Mouse (Mus musculus): Measurements from ENCODE around the gene Tmem63b. TPM values are rescaled to one million over a fixed set of nuclear protein-coding genes. Genes with fewer than 3 reads are reported as not detected.

The Tmem63b gene
- total RNA-seq, 2 experiments from 2014 or later: 219 to 224 TPM

DNA sequence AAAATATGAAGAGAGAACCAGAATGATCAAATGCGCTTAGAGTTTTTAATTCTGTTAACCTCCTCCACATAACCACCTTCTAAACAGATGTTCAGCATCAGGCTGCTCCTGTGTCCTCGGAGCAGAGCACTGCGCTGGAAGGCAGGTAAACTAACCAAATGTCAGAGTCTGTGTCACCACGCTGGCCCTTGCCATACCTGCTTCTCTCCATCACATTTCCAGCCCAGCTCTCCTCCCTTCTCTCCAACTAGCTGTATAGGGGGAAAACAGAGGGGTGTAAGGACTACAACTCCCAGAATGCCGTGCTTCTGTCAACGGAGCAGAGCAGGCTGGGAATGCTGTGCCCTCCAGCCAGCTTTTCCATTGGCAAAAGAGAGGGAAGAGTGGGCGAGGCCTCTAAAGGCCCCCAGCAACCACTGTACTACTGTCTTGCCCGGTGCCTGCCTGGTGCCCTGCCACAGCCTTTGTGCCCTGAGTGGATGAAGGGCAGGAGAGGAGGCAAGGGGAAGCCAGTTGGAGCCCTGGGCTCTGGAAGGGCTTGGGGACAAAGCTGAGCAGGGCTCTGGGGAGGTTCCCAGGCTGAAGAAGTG lies 6.2 kb downstream of the Tmem63b start:
- DNase-seq (ENCODE audit: low spot score in 2 of 2): peak; percentile 63 to 79

DNA sequence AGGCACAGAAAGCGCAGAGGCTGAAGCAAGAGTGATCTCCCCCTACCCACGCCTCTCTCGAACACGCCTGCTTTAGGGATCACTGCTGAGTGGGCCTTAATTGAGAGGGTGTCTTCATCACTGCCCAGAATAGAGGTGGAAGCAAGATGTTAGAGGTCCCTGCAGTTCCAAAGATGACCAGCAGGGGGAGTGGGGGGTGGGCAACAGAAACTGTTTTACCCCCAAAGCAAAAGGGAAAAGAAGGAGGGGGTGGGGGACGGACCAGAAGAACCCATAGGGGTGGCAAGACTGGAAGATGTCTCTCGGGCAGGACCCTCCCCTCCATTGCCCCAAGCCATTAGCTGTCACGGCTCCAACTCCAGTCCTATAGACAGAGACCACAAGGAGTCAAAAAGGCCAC lies 8.6 kb downstream of the Tmem63b start:
- peak; percentile 40 to 45 for DNase-seq (ENCODE audit: low spot score in 2 of 2)

DNA sequence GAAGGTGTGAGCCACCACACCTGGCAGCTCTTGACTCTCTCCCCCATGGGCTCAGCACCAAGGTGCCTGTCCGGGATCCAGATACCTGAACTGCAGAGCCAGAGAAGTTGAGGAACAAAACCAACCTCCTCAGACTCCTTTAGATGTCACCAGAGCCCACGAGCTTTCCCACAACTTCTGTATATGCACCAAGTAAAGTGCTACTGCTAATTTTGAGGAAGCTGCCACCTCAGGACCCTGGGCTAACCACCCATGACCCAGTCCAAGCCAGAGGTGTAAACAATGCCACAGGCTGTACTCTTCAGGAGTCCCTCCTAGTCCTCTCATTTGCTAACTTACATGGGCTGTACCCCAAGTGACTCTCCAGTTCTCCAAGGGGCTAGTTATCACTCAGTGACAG lies 14.1 kb downstream of the Tmem63b start:
- no peak for DNase-seq (ENCODE audit: low spot score in 2 of 2)

DNA sequence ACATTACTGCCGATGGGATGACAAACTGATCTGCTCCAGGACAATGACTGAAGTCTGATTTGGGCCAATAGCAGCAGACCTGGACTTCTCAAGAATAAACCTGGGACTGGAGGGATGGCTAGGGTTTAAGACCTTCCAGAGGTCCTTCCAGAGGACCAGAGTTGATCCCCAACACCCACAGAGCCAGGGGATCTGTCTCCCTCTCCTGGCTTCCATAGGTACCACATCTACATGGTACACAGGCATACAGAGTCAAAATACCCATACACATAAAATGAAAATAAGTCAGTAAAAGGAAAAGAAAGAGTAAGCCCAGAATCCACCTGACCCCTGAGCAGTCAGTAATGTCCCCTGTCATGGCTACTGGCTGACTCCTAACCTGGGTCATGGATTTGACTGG lies 14.9 kb downstream of the Tmem63b start:
- DNase-seq (ENCODE audit: low spot score in 2 of 2): no peak

DNA sequence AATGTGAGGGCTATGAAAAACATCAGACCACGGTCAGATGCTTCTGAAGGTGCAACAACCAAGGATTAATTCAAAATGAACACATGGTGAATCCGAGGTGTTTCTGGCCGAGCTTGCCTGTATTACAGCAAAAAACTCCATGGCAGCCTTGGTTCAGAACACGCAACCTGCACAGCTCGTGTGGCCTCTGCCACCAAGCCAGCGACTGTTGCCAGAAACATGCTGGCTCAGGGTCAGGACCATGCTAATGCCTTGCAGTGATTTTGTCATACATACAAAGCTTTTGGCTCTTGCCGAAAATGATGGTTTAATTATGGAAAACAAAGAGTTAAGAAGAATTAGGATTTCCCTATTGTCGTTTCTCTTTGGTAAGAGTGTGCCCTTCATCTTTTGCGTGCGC lies 18.7 kb downstream of the Tmem63b start:
- no peak for DNase-seq (ENCODE audit: low spot score in 2 of 2)

DNA sequence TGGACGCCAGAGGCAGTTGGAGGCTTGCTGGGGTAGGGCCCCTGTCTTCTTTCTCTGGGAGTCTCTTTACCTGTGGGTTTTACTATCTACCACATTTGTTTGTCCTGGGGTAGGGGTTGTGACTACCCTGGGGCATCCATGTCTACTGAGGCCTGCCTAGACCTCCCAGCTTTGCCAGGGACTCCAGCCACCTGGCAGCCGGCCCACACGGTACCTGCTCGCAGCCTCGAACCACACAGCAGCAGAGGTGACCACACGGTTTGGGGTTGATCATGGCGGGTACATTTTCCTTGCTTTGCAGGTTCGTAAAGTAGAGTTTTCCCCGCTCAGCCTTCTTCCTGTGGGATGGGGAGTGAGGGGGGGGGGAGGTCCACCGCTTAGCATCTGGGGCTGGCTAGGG lies 19.2 kb downstream of the Tmem63b start:
- no peak for DNase-seq (ENCODE audit: low spot score in 2 of 2)

DNA sequence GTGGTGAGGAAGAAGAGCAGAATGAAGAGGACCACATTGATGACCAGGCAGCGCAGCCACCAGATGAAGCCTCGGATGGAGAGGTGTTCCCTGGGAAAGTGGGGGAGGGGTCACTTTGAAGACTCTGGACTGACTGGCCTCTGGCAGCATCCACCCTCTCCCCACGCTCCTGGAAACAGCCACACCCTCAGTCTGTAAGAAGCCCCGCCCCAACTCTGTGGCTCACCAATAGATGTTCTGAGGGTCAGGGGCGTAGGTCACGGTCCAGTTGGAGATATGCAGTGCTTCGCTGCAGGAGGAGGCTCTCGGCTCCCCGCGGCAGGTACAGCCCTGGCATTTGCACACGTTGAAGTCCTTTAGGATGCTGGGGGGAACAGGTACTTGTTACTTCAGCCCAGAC lies 20.6 kb downstream of the Tmem63b start:
- no peak for DNase-seq (ENCODE audit: low spot score in 2 of 2)

DNA sequence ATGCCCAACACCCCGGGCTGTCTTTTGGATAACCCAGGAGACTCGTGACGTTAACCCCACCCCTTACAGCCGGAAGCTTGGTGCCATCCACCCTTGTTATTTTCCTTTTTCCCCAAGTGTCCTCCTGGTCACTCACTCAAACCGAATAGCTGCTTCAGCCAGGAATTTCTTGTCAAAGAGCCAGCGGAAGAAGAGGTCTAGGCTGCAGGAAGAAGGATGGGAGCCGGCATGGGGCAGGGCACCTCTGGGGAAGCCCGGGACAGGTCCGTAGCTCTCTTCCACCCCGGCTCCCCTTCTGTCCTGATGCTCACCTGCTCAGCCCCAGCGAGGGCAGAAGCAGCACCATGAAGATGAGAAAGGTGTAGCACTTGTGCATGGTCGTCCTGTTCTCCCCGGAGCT lies 22.1 kb downstream of the Tmem63b start:
- DNase-seq (ENCODE audit: low spot score in 2 of 2): no peak

DNA sequence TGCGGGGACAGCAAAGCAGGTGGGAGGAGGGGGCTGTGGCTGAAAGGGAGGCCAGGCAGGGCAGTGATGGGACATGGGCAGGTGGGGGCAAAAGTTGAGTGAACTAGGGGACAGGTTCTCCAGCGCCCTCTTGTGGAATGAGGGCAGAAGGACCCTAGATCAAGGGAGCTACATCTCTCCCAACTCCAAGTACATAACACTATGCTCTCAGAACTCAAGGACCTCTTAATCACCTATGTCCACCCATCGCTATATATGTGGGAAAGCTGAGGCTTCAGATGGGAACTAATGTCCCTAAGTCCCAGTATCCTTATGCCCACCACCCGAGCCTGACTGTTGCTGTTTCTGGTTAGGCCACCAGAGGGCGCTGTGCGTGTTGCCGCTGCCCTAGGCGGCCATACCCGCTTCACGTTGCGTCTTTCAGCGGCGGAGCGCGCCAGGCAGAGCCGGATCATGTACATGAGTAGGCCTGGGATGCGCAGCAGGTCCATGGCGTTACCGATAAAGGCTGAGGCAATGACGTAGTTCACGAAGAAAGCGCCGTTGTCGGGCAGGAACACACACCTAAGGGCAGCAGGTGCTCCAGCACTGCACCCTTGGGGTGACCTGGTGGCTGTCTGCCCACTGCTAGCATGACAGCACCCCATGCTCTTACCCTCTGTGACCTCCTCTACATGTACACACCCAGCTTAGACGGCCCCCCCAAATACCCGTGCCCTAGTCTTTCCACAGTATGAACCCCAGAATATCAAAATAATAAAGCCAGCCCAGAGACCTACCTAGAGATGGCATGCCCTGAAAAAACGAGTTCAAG lies 23.4 kb downstream of the Tmem63b start:
- peak; percentile 85 for DNase-seq (ENCODE audit: low spot score in 2 of 2)

DNA sequence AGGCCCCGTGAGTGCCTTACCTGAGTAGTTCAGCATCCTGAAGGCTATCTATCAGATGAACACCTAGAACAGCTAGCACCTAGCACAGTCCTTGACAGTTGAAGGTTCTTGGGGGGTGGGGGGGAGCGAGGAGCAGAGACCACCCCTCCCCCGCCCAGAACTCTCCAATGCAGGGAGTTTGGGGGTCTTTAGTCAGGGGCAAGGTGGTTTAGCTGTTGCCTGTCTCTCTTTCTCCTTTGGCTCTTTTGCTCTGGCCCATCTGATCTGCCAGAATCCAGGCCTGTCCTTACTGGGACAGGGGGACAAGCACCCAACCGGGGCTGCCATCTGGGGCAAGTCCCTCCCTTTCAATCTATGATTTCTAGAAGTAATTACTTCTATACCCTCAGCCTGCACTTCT lies 27.5 kb downstream of the Tmem63b start, which contains the start of gene Capn11:
Gene Capn11 (minus strand): TSS at position 101 of the 400 bp plus-strand sequence.
- no peak for DNase-seq (ENCODE audit: low spot score in 2 of 2)

DNA sequence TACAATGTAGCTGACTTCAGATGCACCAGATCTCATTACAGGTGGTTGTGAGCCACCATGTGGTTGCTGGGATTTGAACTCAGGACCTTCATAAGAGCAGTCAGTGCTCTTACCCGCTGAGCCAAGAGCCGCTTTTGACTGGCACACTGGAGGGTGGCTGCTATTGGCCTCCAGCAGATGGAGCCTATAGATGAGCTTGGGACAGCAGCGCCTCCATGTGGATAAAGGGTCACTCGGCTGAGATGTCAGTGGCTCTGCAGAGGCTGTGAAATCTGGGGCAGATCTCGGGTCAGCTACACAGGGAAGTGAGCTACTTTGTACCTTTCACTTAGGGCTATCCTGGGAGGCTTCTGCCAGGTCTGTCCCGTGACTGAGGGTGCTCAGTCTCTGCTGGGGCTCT lies 30.9 kb downstream of the Tmem63b start:
- DNase-seq (ENCODE audit: low spot score in 2 of 2): no peak

DNA sequence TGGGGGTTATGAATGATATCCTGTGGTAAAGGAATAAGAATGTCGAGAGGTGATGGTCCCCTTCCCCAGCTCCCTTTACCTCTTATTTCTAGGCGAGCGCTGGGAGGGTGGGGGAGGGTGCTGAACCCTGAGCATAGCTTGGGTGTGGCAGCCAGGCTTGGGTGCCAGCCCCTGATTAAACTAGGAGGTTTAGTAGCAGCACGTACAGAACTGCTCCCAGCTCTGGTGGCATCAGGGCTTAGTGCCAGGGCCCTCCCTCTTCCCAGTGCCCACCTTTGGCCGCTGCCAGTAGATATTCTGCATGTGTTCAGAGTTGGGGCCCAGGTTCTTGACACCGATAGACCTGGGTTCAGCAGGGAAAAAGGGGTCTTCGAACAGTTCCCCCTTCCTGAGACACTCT lies 33.5 kb downstream of the Tmem63b start:
- no peak for DNase-seq (ENCODE audit: low spot score in 2 of 2)

DNA sequence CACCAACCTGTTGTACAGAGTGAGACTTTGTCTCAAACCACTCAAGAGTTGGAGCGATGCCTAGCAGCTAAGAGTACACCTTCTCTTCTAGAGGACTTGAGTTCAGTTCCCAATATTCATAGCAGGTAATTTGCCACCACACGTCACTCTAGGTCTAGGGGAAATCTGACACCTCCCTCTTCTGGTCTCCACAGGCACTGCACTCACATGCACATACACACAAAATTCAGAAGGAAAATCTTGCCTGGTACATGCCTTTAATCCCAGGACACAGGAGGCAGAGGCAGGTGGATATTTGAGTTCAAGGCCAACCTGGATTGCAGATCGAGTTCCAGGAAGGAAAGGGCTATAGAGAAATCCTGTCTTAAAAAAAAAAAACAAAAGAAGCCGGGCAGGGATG lies 42.5 kb downstream of the Tmem63b start:
- DNase-seq (ENCODE audit: low spot score in 2 of 2): no peak

DNA sequence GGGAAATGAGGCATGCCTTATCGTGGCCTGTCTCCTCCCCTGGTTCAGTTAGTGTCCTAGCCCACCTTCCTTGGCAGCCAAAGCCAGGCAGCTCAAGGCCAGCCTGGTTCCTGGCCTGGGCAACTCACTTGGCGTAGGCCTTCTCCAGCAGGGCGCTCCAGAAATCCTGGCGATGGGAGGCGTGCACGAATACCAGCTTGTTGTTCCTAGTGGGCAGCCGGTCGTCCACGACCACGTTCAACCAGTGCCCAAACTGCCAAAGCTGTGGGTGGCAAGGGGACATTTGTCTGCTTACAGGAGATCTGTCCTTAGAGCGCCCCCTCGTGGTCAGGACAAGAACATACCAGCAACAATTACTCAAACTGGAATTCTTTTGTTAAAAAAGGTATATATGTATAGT lies 44.0 kb downstream of the Tmem63b start:
- DNase-seq (ENCODE audit: low spot score in 2 of 2): peak; percentile 64 to 78

DNA sequence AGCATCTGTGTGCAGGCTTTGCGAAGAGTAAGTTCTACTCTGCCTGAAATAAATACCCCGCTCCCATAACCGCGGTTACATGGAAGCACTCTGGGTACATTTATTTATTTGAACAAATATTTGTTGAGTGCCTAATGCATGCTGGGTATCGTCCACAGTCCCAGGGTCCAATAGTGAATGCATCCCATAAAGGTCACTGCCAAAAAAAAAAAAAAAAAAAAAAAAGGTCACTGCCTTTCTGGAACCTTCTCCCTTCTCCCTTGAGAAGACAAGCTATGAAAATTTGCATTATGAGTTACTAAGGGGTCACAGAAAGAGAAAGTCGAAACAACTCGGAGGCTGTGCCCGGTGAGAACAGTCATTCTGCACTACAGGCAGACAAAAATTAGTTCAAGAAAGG lies 44.7 kb downstream of the Tmem63b start:
- no peak for DNase-seq (ENCODE audit: low spot score in 2 of 2)

DNA sequence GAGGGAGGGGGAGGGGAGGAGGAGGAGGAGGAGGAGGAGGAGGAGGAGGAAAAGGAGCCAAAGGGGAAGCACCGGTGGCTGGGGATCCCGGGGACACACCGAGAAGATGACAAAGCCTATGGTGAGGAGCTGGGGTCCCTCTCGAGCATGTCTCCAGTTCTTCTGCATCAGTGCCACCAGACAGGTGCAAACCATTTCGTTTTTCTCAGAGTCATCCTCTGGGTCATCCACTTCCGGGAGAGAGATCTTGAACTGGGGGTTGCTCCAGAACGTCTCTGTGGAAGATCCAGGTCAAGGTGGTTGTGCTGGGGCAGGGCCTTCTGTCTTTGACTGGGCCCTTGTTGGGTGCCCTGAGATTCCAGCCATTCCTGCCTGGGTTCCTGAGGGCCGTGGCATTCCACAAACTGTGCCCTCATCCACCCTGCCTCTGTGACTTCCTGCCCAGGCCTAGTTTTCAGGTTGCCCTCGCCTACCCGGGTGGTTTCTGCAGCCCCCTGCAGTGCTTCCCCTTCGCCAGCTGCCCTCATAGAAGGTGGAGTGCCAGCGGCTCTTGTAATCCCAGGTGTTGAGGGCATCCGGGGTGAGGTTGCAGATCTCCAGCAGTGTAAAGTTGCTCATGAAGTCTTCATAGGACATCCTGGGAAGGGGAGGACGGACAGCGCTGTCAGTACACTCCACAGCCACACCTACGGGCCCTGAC lies 48.0 kb downstream of the Tmem63b start:
- no peak for DNase-seq (ENCODE audit: low spot score in 2 of 2)

DNA sequence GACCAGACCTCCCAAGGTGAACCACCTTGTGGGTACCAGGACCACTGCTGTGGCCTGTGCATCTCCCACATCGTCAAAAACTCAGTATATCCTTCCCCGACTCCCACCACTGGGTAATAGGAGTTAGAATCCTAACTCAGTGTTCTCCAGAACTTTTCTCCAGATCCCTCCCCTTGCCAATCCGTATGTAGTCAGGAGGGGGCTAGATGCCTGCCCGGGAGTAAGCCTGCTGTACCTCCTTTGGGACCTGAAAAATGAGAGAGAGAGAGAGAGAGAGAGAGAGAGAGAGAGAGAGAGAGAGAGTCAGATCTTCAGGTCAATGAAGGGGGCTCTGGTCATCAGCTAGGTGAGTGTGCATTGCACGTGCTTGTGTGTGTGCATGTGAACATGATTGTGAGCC lies 52.7 kb downstream of the Tmem63b start:
- no peak for DNase-seq (ENCODE audit: low spot score in 2 of 2)

DNA sequence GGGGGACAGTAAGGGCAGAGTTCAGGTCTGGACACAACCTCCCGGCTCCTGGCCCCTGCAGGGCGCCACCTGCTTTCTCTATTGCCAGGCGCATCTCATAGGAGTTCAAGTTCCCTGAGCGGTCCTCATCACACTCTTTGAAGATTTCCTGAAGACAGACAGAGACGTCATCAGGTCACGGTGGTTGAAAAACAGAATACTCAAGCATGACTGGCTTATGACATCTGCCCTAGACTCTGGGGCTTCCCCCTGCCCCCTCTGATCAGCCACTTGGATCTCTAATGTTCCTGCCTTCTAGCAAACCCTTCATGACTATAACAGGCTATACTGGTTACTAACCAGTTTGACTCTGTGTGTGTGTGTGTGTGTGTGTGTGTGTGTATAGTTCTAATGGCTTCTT lies 54.8 kb downstream of the Tmem63b start:
- DNase-seq (ENCODE audit: low spot score in 2 of 2): no peak

DNA sequence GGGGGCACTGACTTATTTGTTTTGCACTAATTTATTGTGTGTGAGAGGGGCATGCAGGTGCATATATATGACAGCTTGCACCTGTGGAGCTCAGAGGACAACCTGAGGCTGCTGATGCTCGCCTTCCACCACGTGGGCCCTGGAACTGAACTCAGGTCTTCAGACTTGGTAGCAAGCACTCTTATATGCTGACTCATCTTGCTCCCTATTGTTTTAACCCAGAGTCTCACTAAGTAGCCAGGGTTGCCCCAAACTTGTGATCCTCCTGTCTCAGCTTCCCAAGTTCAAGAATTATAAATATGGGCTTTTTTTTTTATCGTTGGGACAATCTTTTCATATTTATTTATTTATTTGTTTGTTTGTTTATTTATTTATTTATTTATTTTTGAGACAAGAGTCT lies 55.7 kb downstream of the Tmem63b start:
- no peak for DNase-seq (ENCODE audit: low spot score in 2 of 2)

DNA sequence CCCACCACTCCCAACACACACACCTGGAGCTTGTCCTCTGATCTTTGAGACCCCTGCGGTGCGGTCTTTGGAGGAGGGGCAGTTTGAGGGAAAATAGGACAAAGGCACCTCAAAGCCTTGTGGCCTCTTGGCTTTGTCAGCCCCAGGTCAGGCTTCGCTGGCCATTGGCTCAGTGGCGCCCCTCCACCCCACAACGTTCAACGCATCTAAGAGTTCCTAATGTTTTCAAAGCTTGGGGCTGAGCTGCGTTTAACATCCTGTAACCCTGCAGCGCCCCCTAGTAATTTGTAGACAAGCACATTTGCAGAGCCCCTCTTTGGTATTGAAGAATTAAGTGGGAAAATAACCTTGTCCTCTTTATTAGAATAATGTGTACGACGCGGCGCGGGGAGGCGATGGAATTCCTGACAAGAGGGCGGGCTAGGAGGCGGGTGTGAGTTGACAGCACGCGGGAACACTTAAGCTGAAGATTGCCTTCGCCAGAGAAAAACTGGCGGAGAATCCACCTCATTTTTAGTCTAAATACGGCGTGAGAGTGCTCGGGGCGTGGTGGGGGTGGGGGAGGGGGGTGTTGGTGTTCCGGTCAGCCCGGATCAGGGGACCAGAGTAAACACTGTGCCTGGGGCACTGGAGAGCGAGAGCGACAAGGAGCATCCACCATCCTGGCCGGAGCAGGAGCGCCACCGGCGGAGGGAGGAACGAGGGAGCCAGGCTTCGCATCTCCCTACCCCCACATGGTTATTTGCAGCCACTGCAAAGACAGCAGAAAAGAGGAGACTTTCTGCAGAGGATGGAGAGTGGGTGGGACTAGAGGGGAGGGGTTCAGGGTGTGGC lies 56.6 kb downstream of the Tmem63b start:
- peak; percentile 68 to 79 for DNase-seq (ENCODE audit: low spot score in 2 of 2)
